Mouse (Mus musculus) right cerebral cortex, postnatal 36 days (tissue): ENCODE data around the gene 3110009E18Rik.

ENCODE experiments used
- DNase-seq, 2 experiments: peaks; one replicate each; pipeline ENCODE4 v3.0.0; 2022; ENCODE audit warnings: low spot score in 2 of 2, mixed read lengths in 1 of 2

Gene 3110009E18Rik

GRCm38 (mm10) chr1:120142551-120142950, 21.6 kb downstream of the 3110009E18Rik start:
- DNase-seq, result no peak

- no peak for DNase-seq
Measured at GRCm38 (mm10) chr1:120145527-120146216, 24.7 kb downstream of the 3110009E18Rik start.

GRCm38 (mm10) chr1:120146994-120147393, 26.0 kb downstream of the 3110009E18Rik start:
- no peak for DNase-seq

- no peak for DNase-seq
Measured at GRCm38 (mm10) chr1:120154232-120154631, 33.2 kb downstream of the 3110009E18Rik start.

- DNase-seq, result no peak
Measured at GRCm38 (mm10) chr1:120155325-120155724, 34.3 kb downstream of the 3110009E18Rik start.

GRCm38 (mm10) chr1:120158474-120159127, 37.6 kb downstream of the 3110009E18Rik start:
- DNase-seq, result no peak

GRCm38 (mm10) chr1:120161502-120161901, 40.5 kb downstream of the 3110009E18Rik start:
- no peak for DNase-seq

GRCm38 (mm10) chr1:120162616-120163015, 41.6 kb downstream of the 3110009E18Rik start:
- no peak for DNase-seq

- no peak for DNase-seq
Measured at GRCm38 (mm10) chr1:120168016-120168415, 47.0 kb downstream of the 3110009E18Rik start.

GRCm38 (mm10) chr1:120168674-120169073, 47.7 kb downstream of the 3110009E18Rik start:
- no peak for DNase-seq

GRCm38 (mm10) chr1:120170307-120170706, 49.3 kb downstream of the 3110009E18Rik start:
- no peak for DNase-seq

- no peak for DNase-seq
Measured at GRCm38 (mm10) chr1:120171819-120172521, 51.0 kb downstream of the 3110009E18Rik start.

- no peak for DNase-seq
Measured at GRCm38 (mm10) chr1:120174991-120175390, 54.0 kb downstream of the 3110009E18Rik start.

- DNase-seq, result no peak
Measured at GRCm38 (mm10) chr1:120176313-120176712, 55.3 kb downstream of the 3110009E18Rik start.

- no peak for DNase-seq
Measured at GRCm38 (mm10) chr1:120177141-120177540, 56.2 kb downstream of the 3110009E18Rik start.

GRCm38 (mm10) chr1:120186204-120186603, 65.2 kb downstream of the 3110009E18Rik start:
- no peak for DNase-seq

GRCm38 (mm10) chr1:120186655-120187054, 65.7 kb downstream of the 3110009E18Rik start:
- no peak for DNase-seq

GRCm38 (mm10) chr1:120187059-120187458, 66.1 kb downstream of the 3110009E18Rik start:
- DNase-seq, result no peak

- peak in 1 of 2 experiments; percentile 23 for DNase-seq
Measured at GRCm38 (mm10) chr1:120189206-120189605, 68.2 kb downstream of the 3110009E18Rik start.

- DNase-seq, result no peak
Measured at GRCm38 (mm10) chr1:120190300-120190699, 69.3 kb downstream of the 3110009E18Rik start.

GRCm38 (mm10) chr1:120190946-120191345, 70.0 kb downstream of the 3110009E18Rik start:
- DNase-seq, result peak; percentile 17 to 63

- no peak for DNase-seq
Measured at GRCm38 (mm10) chr1:120192321-120192720, 71.3 kb downstream of the 3110009E18Rik start.

GRCm38 (mm10) chr1:120193586-120193985, 72.6 kb downstream of the 3110009E18Rik start:
- DNase-seq, result no peak
